ENCODE assay signal across 25 mouse cellular contexts in the genomic region with DNA sequence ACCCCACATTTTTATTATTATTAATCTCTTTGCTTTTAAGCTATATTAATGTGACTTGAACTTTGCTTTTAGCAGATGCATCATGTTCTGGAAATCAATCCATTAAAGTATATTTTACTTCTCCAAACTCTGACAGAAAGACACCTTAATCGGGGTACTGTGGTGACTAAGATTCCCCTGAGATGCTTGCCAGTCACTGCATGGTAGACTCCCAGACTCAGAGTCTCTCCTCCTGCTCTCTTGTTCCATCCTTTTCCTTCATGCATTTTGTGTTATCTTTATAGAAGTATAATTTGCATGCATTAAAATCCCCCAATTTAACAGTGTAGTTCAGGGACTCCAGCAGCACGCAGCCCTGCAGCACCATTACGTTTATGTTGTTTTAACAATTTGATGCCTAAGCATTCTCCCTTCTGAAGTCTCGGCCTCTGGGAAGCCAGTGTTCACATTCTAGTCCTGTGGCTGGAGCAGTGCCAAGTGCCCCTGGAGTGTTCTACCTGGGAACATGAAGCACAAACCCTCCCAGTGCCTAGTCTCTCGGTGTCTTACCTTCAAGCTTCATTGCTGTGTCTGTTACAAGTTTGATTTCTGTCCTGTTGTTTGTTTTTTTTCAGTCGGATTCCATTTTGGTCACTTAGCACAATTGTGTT.
DNase-seq lines count a peak whose midpoint lies in the region; ATAC-seq and TF ChIP-seq lines count a peak whose summit lies in the region.
"Had no signal": no experiment of that assay in that cellular context is flagged by ENCODE, and none has a peak within 500 bp of the region (broad histone marks: within the 10 kb centered on the region; RNA-seq: fewer than 3 reads in every experiment).

No protein-coding gene starts in this region.

- 63% methylated on average over 6 of the region's 6 CpGs for WGBS in forebrain, postnatal 0 days
- WGBS in forebrain, embryonic 12.5 days = 76% methylated on average over 6 of the region's 6 CpGs
- WGBS in kidney, embryonic 14.5 days = 42% methylated on average over 6 of the region's 6 CpGs

- peak; percentile 62; the same call in 1 of the 2 replicates for ATAC-seq in forebrain, postnatal 0 days
- no peak for ATAC-seq in forebrain, embryonic 12.5 days (ENCODE audit: low FRiP score)
- ATAC-seq in kidney, embryonic 14.5 days (ENCODE audit: low FRiP score, low TSS enrichment) = no peak
- ATAC-seq: CD4-positive, CD25-positive, alpha-beta regulatory T cell, adult 4 months; forebrain, embryonic 13.5 days; hindbrain, postnatal 0 days; inflammation-experienced regulatory T-cells, adult 6 months; intestine, embryonic 16.5 days had no signal

- H3K36me3 ChIP-seq in forebrain, postnatal 0 days (ENCODE audit: insufficient read depth) = no peaks in the 10 kb centered on the region
- H3K36me3 ChIP-seq in forebrain, embryonic 12.5 days (replicated peaks) = no peaks in the 10 kb centered on the region
- H3K36me3 ChIP-seq in kidney, embryonic 14.5 days (ENCODE audit: control insufficient read depth, insufficient read depth, low read length) = no peaks in the 10 kb centered on the region
- H3K36me3 ChIP-seq: embryonic facial prominence, embryonic 12.5 days; embryonic facial prominence, embryonic 15.5 days; heart, embryonic 12.5 days; heart, embryonic 15.5 days; hindbrain, embryonic 10.5 days had no signal

- DNase-seq in cerebellum, postnatal 25 days = peak; percentile 34 to 64
- no peak for DNase-seq in cerebellum, postnatal 4 days (ENCODE audit: low spot score in 2 of 2)
- no peak for DNase-seq in forebrain, postnatal 0 days
- DNase-seq in kidney, postnatal 4 days = peak; percentile 2 to 4
- DNase-seq: adrenal gland, adult 2 months; adrenal gland, postnatal 14 days; cerebellum, adult 9-11 months; gastrocnemius, postnatal 25 days; heart, adult 18-20 months; heart, postnatal 10 days; heart, postnatal 36 days; kidney, adult 18-20 months had no signal

- no peak overlapping the region for H3K27ac ChIP-seq in forebrain, postnatal 0 days (ENCODE audit: low read depth, low read length)
- no peak overlapping the region for H3K27ac ChIP-seq in forebrain, embryonic 12.5 days
- H3K27ac ChIP-seq in kidney, embryonic 14.5 days (ENCODE audit: low read depth, low read length) = no peak overlapping the region
- H3K27ac ChIP-seq: embryonic facial prominence, embryonic 12.5 days; embryonic facial prominence, embryonic 15.5 days; forebrain, embryonic 13.5 days; heart, embryonic 15.5 days; hindbrain, embryonic 10.5 days; hindbrain, embryonic 14.5 days; hindbrain, postnatal 0 days had no signal

- no peaks in the 10 kb centered on the region for H3K27me3 ChIP-seq in forebrain, postnatal 0 days (ENCODE audit: insufficient read depth, low read length)
- H3K27me3 ChIP-seq in forebrain, embryonic 12.5 days = no peaks in the 10 kb centered on the region
- H3K27me3 ChIP-seq in kidney, embryonic 14.5 days (ENCODE audit: control insufficient read depth, insufficient read depth, low read length) = no peaks in the 10 kb centered on the region
- H3K27me3 ChIP-seq: embryonic facial prominence, embryonic 12.5 days; embryonic facial prominence, embryonic 15.5 days; forebrain, embryonic 13.5 days; heart, embryonic 12.5 days; heart, embryonic 15.5 days had no signal

- H3K9ac ChIP-seq in forebrain, postnatal 0 days = no peak overlapping the region
- H3K9ac ChIP-seq in forebrain, embryonic 12.5 days = no peak overlapping the region
- no peak overlapping the region for H3K9ac ChIP-seq in kidney, embryonic 14.5 days (ENCODE audit: low read depth, low read length)
- H3K9ac ChIP-seq: embryonic facial prominence, embryonic 12.5 days; embryonic facial prominence, embryonic 15.5 days; forebrain, embryonic 13.5 days; heart, embryonic 12.5 days; heart, embryonic 15.5 days; hindbrain, embryonic 14.5 days had no signal

- no peak overlapping the region for H3K4me3 ChIP-seq in forebrain, postnatal 0 days (ENCODE audit: low read depth, low read length)
- H3K4me3 ChIP-seq in forebrain, embryonic 12.5 days (replicated peaks) = no peak overlapping the region
- no peak overlapping the region for H3K4me3 ChIP-seq in kidney, embryonic 14.5 days (ENCODE audit: low read length)
- H3K4me3 ChIP-seq: embryonic facial prominence, embryonic 12.5 days; embryonic facial prominence, embryonic 15.5 days; forebrain, embryonic 13.5 days; heart, embryonic 12.5 days; heart, embryonic 15.5 days; hindbrain, embryonic 10.5 days had no signal

- TF ChIP-seq CTCF in forebrain, postnatal 0 days (IDR thresholded peaks at IDR 0.05; ENCODE audit: low read depth) = no peak

- no peaks in the 10 kb centered on the region for H3K4me1 ChIP-seq in forebrain, postnatal 0 days (ENCODE audit: insufficient read depth)
- H3K4me1 ChIP-seq in forebrain, embryonic 12.5 days = peaks cover 10% of the 10 kb centered on the region; the same call in 1 of the 2 replicates
- no peaks in the 10 kb centered on the region for H3K4me1 ChIP-seq in kidney, embryonic 14.5 days (ENCODE audit: control insufficient read depth, insufficient read depth, low read length)
- H3K4me1 ChIP-seq: embryonic facial prominence, embryonic 12.5 days; embryonic facial prominence, embryonic 15.5 days; heart, embryonic 12.5 days; heart, embryonic 15.5 days had no signal

- H3K9me3 ChIP-seq in forebrain, postnatal 0 days (ENCODE audit: low read length) = no peaks in the 10 kb centered on the region
- H3K9me3 ChIP-seq in forebrain, embryonic 12.5 days = no peaks in the 10 kb centered on the region
- no peaks in the 10 kb centered on the region for H3K9me3 ChIP-seq in kidney, embryonic 14.5 days (ENCODE audit: control insufficient read depth, low read length)
- H3K9me3 ChIP-seq: embryonic facial prominence, embryonic 12.5 days; embryonic facial prominence, embryonic 15.5 days; forebrain, embryonic 13.5 days; heart, embryonic 12.5 days; heart, embryonic 15.5 days; hindbrain, embryonic 10.5 days had no signal

- no peak overlapping the region for H3K4me2 ChIP-seq in forebrain, postnatal 0 days (ENCODE audit: low read depth)
- H3K4me2 ChIP-seq in forebrain, embryonic 12.5 days = no peak overlapping the region
- no peak overlapping the region for H3K4me2 ChIP-seq in kidney, embryonic 14.5 days (replicated peaks; ENCODE audit: low read depth, low read length)
- H3K4me2 ChIP-seq: embryonic facial prominence, embryonic 12.5 days; embryonic facial prominence, embryonic 15.5 days; forebrain, embryonic 13.5 days; heart, embryonic 12.5 days; heart, embryonic 15.5 days; hindbrain, embryonic 14.5 days had no signal

Comparison
In these comparisons a context has a peak if more than half of its experiments do, and no peak if none do; other contexts are left out.
1. DNase-seq: peak in cerebellum, postnatal 25 days (2 of 2) and kidney, postnatal 4 days (2 of 2); none in cerebellum, postnatal 4 days (0 of 2) and forebrain, postnatal 0 days (single experiment).